Comparison of ENCODE assay signal across 10 mouse cellular contexts in genomic region chr4:118721742-118722483, GRCm38 (mm10). TPM values are rescaled to one million over a fixed set of nuclear protein-coding genes. Genes with fewer than 3 reads are reported as not detected.
DNase-seq lines count a peak whose midpoint lies in the region; ATAC-seq and TF ChIP-seq lines count a peak whose summit lies in the region.
"Had no signal": no experiment of that assay in that cellular context is flagged by ENCODE, and none has a peak within 500 bp of the region (broad histone marks: within the 10 kb centered on the region; RNA-seq: fewer than 3 reads in every experiment).

No protein-coding gene starts in this region.

- WGBS in forebrain, embryonic 16.5 days, result 59% methylated on average over 10 of the region's 10 CpGs
- WGBS in hindbrain, embryonic 14.5 days, result 63% methylated on average over 10 of the region's 10 CpGs

- no peaks in the 10 kb centered on the region for H3K79me2 ChIP-seq in myocyte (ENCODE audit: control insufficient read depth, insufficient read depth)

- no peak overlapping the region for H3K27ac ChIP-seq in forebrain, embryonic 16.5 days (ENCODE audit: low read length)
- no peak overlapping the region for H3K27ac ChIP-seq in hindbrain, embryonic 14.5 days
- H3K27ac ChIP-seq: embryonic facial prominence, embryonic 13.5 days had no signal

- no peaks in the 10 kb centered on the region for H3K9me3 ChIP-seq in forebrain, embryonic 16.5 days (ENCODE audit: control insufficient read depth, low read length)
- no peaks in the 10 kb centered on the region for H3K9me3 ChIP-seq in hindbrain, embryonic 14.5 days (ENCODE audit: control insufficient read depth, low read length)
- H3K9me3 ChIP-seq: embryonic facial prominence, embryonic 13.5 days; heart, embryonic 12.5 days had no signal

- no peak overlapping the region for H3K4me3 ChIP-seq in myocyte
- H3K4me3 ChIP-seq in forebrain, embryonic 16.5 days (replicated peaks; ENCODE audit: low read length), result no peak overlapping the region
- H3K4me3 ChIP-seq in hindbrain, embryonic 14.5 days (replicated peaks; ENCODE audit: low read length), result no peak overlapping the region
- H3K4me3 ChIP-seq: embryonic facial prominence, embryonic 13.5 days; heart, embryonic 12.5 days had no signal

- H3K36me3 ChIP-seq in myocyte (ENCODE audit: control insufficient read depth, insufficient read depth), result no peaks in the 10 kb centered on the region
- H3K36me3 ChIP-seq in forebrain, embryonic 16.5 days (ENCODE audit: control insufficient read depth, insufficient read depth), result no peaks in the 10 kb centered on the region
- no peaks in the 10 kb centered on the region for H3K36me3 ChIP-seq in hindbrain, embryonic 14.5 days (replicated peaks; ENCODE audit: control insufficient read depth, insufficient read depth)
- H3K36me3 ChIP-seq: embryonic facial prominence, embryonic 13.5 days; heart, embryonic 12.5 days had no signal

- no peak overlapping the region for H3K9ac ChIP-seq in forebrain, embryonic 16.5 days (replicated peaks; ENCODE audit: low read depth, low read length)
- no peak overlapping the region for H3K9ac ChIP-seq in hindbrain, embryonic 14.5 days
- H3K9ac ChIP-seq: embryonic facial prominence, embryonic 13.5 days; heart, embryonic 12.5 days had no signal

- H3K4me1 ChIP-seq in forebrain, embryonic 16.5 days (replicated peaks; ENCODE audit: control insufficient read depth, insufficient read depth, low read length), result no peaks in the 10 kb centered on the region
- no peaks in the 10 kb centered on the region for H3K4me1 ChIP-seq in hindbrain, embryonic 14.5 days (replicated peaks; ENCODE audit: control insufficient read depth, insufficient read depth, low read length)
- H3K4me1 ChIP-seq: embryonic facial prominence, embryonic 13.5 days; heart, embryonic 12.5 days had no signal

- no peak for ATAC-seq in forebrain, embryonic 16.5 days
- no peak for ATAC-seq in hindbrain, embryonic 14.5 days (ENCODE audit: low FRiP score)

- H3K27me3 ChIP-seq in myocyte (ENCODE audit: control insufficient read depth, insufficient read depth, insufficient read length), result no peaks in the 10 kb centered on the region
- H3K27me3 ChIP-seq in forebrain, embryonic 16.5 days (replicated peaks; ENCODE audit: control insufficient read depth, insufficient read depth, low read length), result no peaks in the 10 kb centered on the region
- H3K27me3 ChIP-seq in hindbrain, embryonic 14.5 days (ENCODE audit: control insufficient read depth, insufficient read depth, low read length), result no peaks in the 10 kb centered on the region
- H3K27me3 ChIP-seq: embryonic facial prominence, embryonic 13.5 days; heart, embryonic 12.5 days had no signal

- no peak for TF ChIP-seq POLR2A in myocyte (IDR thresholded peaks at IDR 0.05; ENCODE audit: insufficient read length, low read depth)

- H3ac ChIP-seq in myocyte (ENCODE audit: control insufficient read depth, insufficient read length), result no peak overlapping the region

- peak; percentile 2 to 17 for DNase-seq in frontal cortex, adult 2 months (ENCODE audit: extremely low spot score in 1 of 2, low spot score in 1 of 2)
- DNase-seq in frontal cortex, postnatal 10 days (ENCODE audit: low spot score in 2 of 2), result no peak
- peak; percentile 2 for DNase-seq in ovary, postnatal 14 days (ENCODE audit: low spot score)
- DNase-seq in ovary, adult 18-20 months (ENCODE audit: low spot score), result no peak
- peak; percentile 73 for DNase-seq in embryo, embryonic 10.5 days (ENCODE audit: low spot score)
- no peak for DNase-seq in hindbrain, embryonic 14.5 days (ENCODE audit: low spot score)

- no peak overlapping the region for H3K4me2 ChIP-seq in myocyte (ENCODE audit: low read depth)
- H3K4me2 ChIP-seq in forebrain, embryonic 16.5 days (ENCODE audit: low read length), result no peak overlapping the region
- no peak overlapping the region for H3K4me2 ChIP-seq in hindbrain, embryonic 14.5 days (replicated peaks)
- H3K4me2 ChIP-seq: embryonic facial prominence, embryonic 13.5 days; heart, embryonic 12.5 days had no signal

TF ChIP-seq in myocyte, 11 proteins besides CTCF, POLR2A, EP300 and RAD21:
- TF ChIP-seq TCF3 (IDR thresholded peaks at IDR 0.05; ENCODE audit: insufficient read length, low read depth) (no peak), REST (IDR thresholded peaks at IDR 0.05; ENCODE audit: insufficient read depth, insufficient read length) (peak; percentile 89), TCF12 (IDR thresholded peaks at IDR 0.05; ENCODE audit: insufficient read depth, poor library complexity, severe bottlenecking) (no peak), MAX (IDR thresholded peaks at IDR 0.05; ENCODE audit: low read depth) (no peak)

RNA-seq across cellular contexts. Expression of gene Olfr1340, which starts 2.0 kb away (rescaled TPM):
- 0.06 TPM in 1 of 2 replicates, not detected in the other for polyA plus RNA-seq in frontal cortex, adult 2 months (2012; rRNA removed)
- polyA plus RNA-seq in myocyte (2012; fragmentation: generic; extraction: Trizol), result not detected
- polyA plus RNA-seq in forebrain, embryonic 16.5 days (2015; fragmentation: Nextera tagmentation; extraction: Ambion mirVana), result not detected in 2 replicates
- polyA plus RNA-seq in hindbrain, embryonic 14.5 days (2014; fragmentation: Nextera tagmentation; extraction: Ambion mirVana), result not detected in 2 replicates
- polyA plus RNA-seq: embryonic facial prominence, embryonic 13.5 days; heart, embryonic 12.5 days had no signal

RNA-seq across cellular contexts. Expression of gene Olfr1339, which starts 10.1 kb away (rescaled TPM):
- 0.10 TPM in 1 of 2 replicates, not detected in the other for polyA plus RNA-seq in frontal cortex, adult 2 months (2012; rRNA removed)
- not detected for polyA plus RNA-seq in myocyte (2012; fragmentation: generic; extraction: Trizol)
- not detected in 2 replicates for polyA plus RNA-seq in forebrain, embryonic 16.5 days (2015; fragmentation: Nextera tagmentation; extraction: Ambion mirVana)
- polyA plus RNA-seq in hindbrain, embryonic 14.5 days (2014; fragmentation: Nextera tagmentation; extraction: Ambion mirVana), result not detected in 2 replicates
- polyA plus RNA-seq: embryonic facial prominence, embryonic 13.5 days; heart, embryonic 12.5 days had no signal

RNA-seq across cellular contexts. Expression of gene Olfr1341, which starts 18.6 kb away (rescaled TPM):
- polyA plus RNA-seq in frontal cortex, adult 2 months (2012; rRNA removed), result 0.02 TPM in 1 of 2 replicates, not detected in the other
- not detected for polyA plus RNA-seq in myocyte (2012; fragmentation: generic; extraction: Trizol)
- not detected in 2 replicates for polyA plus RNA-seq in forebrain, embryonic 16.5 days (2015; fragmentation: Nextera tagmentation; extraction: Ambion mirVana)
- polyA plus RNA-seq in hindbrain, embryonic 14.5 days (2014; fragmentation: Nextera tagmentation; extraction: Ambion mirVana), result not detected in 2 replicates
- polyA plus RNA-seq: heart, embryonic 12.5 days had no signal

RNA-seq across cellular contexts. Expression of gene Olfr1342, which starts 29.4 kb away (rescaled TPM):
- polyA plus RNA-seq in frontal cortex, adult 2 months (2012; rRNA removed), result not detected in 2 replicates
- not detected for polyA plus RNA-seq in myocyte (2012; fragmentation: generic; extraction: Trizol)
- not detected in 2 replicates for polyA plus RNA-seq in forebrain, embryonic 16.5 days (2015; fragmentation: Nextera tagmentation; extraction: Ambion mirVana)
- polyA plus RNA-seq in hindbrain, embryonic 14.5 days (2014; fragmentation: Nextera tagmentation; extraction: Ambion mirVana), result not detected in 2 replicates
- polyA plus RNA-seq: heart, embryonic 12.5 days had no signal

RNA-seq across cellular contexts. Expression of gene Olfr1338, which starts 36.6 kb away (rescaled TPM):
- not detected in 2 replicates for polyA plus RNA-seq in frontal cortex, adult 2 months (2012; rRNA removed)
- not detected for polyA plus RNA-seq in myocyte (2012; fragmentation: generic; extraction: Trizol)
- polyA plus RNA-seq in forebrain, embryonic 16.5 days (2015; fragmentation: Nextera tagmentation; extraction: Ambion mirVana), result not detected in 2 replicates
- polyA plus RNA-seq in hindbrain, embryonic 14.5 days (2014; fragmentation: Nextera tagmentation; extraction: Ambion mirVana), result not detected in 2 replicates
- polyA plus RNA-seq: embryonic facial prominence, embryonic 13.5 days; heart, embryonic 12.5 days had no signal

Comparison
In these comparisons a context has a peak if more than half of its experiments do, and no peak if none do; other contexts are left out.
1. DNase-seq: peak in frontal cortex, adult 2 months (2 of 2), ovary, postnatal 14 days (single experiment) and embryo, embryonic 10.5 days (single experiment); none in frontal cortex, postnatal 10 days (0 of 2), ovary, adult 18-20 months (single experiment) and hindbrain, embryonic 14.5 days (single experiment).